Mouse (Mus musculus): ENCODE measurements around the gene Sphk1. TPM values are rescaled to one million over a fixed set of nuclear protein-coding genes. Genes with fewer than 3 reads are reported as not detected.

Sphk1 gene
- polyA plus RNA-seq, 1 experiment from 2014 or later, result 3.6 TPM

DNA sequence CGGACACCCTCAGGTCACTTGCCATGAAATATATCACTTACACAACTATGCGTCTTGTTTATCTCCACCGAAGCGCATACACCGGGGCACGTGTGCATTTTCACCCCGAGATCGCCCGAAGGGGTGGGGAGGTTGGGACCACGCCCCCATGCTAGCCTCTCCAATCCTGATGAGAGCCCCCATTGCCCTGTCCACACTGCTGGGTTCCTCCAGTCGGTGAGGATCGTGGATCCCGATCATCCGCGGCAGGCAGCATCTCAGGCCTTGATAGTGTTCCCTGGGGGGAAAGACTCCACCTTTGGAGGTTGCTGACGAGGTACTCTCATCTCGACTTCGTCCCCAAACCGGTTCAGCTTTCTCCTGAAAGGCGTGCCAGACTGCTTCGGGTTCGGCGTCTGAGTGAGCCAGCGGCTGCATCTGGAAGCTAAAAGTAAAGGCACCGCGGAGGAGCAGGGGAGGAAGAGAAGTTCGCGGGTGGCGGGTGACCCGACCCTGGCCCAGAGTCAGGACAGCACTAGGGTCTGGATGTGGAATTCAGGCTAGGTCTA, 1.6 kb downstream of the Sphk1 start:
- H3K27me3 ChIP-seq (ENCODE audit: control insufficient read depth, insufficient read depth, low read length), result peaks cover 31% of the 10 kb centered on the region
- peak overlapping the region; percentile 59 for H3K4me3 ChIP-seq (ENCODE audit: low read length)
- H3K4me1 ChIP-seq (ENCODE audit: control insufficient read depth, insufficient read depth, low read length), result peaks cover 19% of the 10 kb centered on the region
- H3K27ac ChIP-seq (ENCODE audit: low read length), result no peak overlapping the region
- no peaks in the 10 kb centered on the region for H3K36me3 ChIP-seq (ENCODE audit: control insufficient read depth, insufficient read depth)
- H3K9ac ChIP-seq (ENCODE audit: low read length), result peak overlapping the region; percentile 54
- WGBS, result under 1% methylated on average over 30 of the region's 30 CpGs
- ATAC-seq (replicated peaks; ENCODE audit: extremely low read depth, insufficient read depth, low FRiP score), result no peak
- H3K4me2 ChIP-seq (ENCODE audit: low read depth, low read length), result peak overlapping the region; percentile 98
- H3K9me3 ChIP-seq (replicated peaks; ENCODE audit: control insufficient read depth, low read length), result no peaks in the 10 kb centered on the region

DNA sequence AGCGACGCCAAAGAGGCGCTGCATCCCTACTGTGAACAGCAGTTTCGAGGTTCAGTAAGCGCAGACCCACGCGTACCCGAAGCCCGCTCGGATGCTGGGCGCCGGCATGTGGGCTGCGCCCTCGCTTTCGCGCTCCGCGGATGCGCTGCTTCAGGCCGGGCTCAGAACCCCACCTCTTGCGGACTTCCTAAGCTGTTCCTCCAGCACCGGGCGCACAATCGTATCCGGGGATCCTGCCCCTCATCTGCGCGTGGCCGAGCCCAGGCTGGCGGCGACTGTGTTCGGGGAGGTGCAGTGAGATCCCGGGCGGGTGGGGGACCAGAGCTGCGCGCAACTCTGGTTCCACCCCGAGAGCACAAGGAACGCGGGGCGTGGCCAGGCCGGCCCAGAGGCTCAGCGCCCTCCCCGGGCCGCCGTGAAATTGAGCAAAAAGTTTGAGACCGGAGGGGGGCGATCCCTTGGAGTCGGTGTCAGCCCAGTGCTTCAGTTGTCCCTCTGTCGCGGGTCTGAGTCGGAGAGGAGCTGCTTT, 2.1 kb downstream of the Sphk1 start:
- peaks cover 31% of the 10 kb centered on the region for H3K27me3 ChIP-seq (ENCODE audit: control insufficient read depth, insufficient read depth, low read length)
- no peak overlapping the region for H3K27ac ChIP-seq (ENCODE audit: low read length)
- under 1% methylated on average over 50 of the region's 50 CpGs for WGBS

DNA sequence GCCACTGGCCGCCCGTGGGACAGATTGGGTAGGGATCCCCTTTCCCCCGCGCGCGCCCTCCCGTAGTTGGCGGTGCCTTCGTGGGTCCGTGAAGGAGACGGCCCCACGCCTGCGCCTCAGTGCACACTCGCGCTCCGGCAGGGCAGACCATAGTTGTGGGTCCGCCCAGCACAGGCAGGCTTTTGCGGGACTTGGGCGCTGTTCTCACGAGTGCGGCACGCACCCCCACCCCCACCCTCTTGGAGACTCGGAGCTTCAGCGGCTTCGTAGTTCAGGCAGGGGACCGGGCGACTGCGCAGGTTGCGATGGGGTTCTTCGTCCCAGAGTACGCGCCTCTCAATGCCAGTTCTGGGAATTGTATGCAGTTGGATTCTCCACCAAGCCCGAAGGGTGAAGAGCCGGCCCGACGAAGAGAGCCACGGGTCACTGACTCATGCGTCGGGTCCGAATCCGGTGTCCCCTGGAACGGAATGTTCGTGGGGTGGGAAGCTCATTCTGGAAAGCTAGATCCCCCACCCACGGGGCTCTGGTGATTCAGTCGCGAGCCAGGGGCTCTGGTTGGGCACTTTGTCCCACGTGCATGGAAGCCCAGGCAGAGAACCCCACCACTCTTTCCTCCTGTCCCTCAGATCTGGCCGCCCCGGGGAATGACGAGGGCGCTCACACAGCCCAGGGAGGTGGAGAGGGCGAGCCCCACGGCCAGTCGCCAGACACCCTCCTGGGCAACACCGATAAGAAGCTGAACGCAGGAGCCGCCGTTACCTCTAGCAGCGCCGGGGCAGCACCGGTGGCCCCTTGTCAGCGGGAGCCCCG, 2.8 kb downstream of the Sphk1 start:
- WGBS, result under 1% methylated on average over 63 of the region's 63 CpGs
- 0 out of 2 replicates have a peak, but pooled peaks have one; percentile 15 for ATAC-seq (replicated peaks; ENCODE audit: extremely low read depth, insufficient read depth, low FRiP score)
- H3K27ac ChIP-seq (ENCODE audit: low read length), result 0 out of 2 replicates have a peak overlapping the region, but pooled peaks have one; percentile 16

More for the DNA sequence above, 2.1 kb downstream of the Sphk1 start:
- H3K9ac ChIP-seq (ENCODE audit: low read length), result peak overlapping the region; percentile 54
- H3K9me3 ChIP-seq (replicated peaks; ENCODE audit: control insufficient read depth, low read length), result no peaks in the 10 kb centered on the region
- peak; percentile 50 for ATAC-seq (replicated peaks; ENCODE audit: extremely low read depth, insufficient read depth, low FRiP score)
- H3K36me3 ChIP-seq (ENCODE audit: control insufficient read depth, insufficient read depth), result no peaks in the 10 kb centered on the region
- peak overlapping the region; percentile 98 for H3K4me2 ChIP-seq (ENCODE audit: low read depth, low read length)
- peak overlapping the region; percentile 59 for H3K4me3 ChIP-seq (ENCODE audit: low read length)
- H3K4me1 ChIP-seq (ENCODE audit: control insufficient read depth, insufficient read depth, low read length), result peaks cover 19% of the 10 kb centered on the region

DNA sequence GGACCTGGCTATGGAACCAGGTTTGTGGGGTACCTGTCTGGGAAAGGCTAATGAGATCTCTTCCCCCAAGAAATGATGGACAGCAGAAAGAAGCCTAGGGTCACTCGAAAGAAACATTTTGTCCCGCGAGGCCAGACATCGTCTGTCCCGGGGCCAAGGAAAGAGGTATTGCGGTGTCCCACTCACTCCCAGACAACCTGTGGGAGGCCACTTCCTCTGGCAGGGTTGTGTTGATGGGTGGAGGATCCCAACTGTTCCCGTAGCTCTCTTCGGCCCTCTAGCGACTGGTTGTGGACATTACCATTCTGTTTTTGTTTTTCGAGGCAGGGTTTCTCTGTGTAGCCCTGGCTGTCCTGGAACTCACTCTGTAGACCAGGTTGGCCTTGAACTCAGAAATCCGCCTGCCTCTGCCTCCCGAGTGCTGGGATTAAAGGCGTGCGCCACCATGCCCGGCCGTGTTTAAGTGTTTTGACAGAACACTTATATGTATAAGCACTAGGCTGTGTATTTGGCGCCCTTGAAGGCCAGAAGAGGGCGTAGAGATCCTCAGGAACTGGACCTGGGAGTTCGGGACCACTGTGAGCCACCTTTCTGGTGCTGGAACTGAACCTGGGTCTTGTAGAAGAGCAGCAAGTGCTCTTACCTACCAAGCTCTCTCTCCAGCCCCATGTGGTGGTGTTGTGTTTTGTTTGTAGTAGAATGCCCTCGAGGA, 3.6 kb downstream of the Sphk1 start:
- Histone ChIP-seq H3K4me1 (ENCODE audit: control insufficient read depth, insufficient read depth, low read length) (peaks cover 19% of the 10 kb centered on the region), H3K4me3 (ENCODE audit: low read length) (peak overlapping the region; percentile 59), H3K9ac (ENCODE audit: low read length) (peak overlapping the region; percentile 54; the same call in 1 of the 2 replicates), H3K9me3 (replicated peaks; ENCODE audit: control insufficient read depth, low read length) (no peaks in the 10 kb centered on the region), H3K36me3 (ENCODE audit: control insufficient read depth, insufficient read depth) (peaks cover 5% of the 10 kb centered on the region), H3K4me2 (ENCODE audit: low read depth, low read length) (peak overlapping the region; percentile 98), H3K27ac (ENCODE audit: low read length) (no peak overlapping the region), H3K27me3 (ENCODE audit: control insufficient read depth, insufficient read depth, low read length) (peaks cover 31% of the 10 kb centered on the region)
- ATAC-seq (replicated peaks; ENCODE audit: extremely low read depth, insufficient read depth, low FRiP score), result peak; percentile 56; the same call in 1 of the 2 replicates
- WGBS, result 17% methylated on average over 20 of the region's 20 CpGs

More for the DNA sequence above, 2.8 kb downstream of the Sphk1 start:
- Histone ChIP-seq H3K9me3 (replicated peaks; ENCODE audit: control insufficient read depth, low read length) (no peaks in the 10 kb centered on the region), H3K4me1 (ENCODE audit: control insufficient read depth, insufficient read depth, low read length) (peaks cover 19% of the 10 kb centered on the region), H3K9ac (ENCODE audit: low read length) (peak overlapping the region; percentile 54), H3K36me3 (ENCODE audit: control insufficient read depth, insufficient read depth) (peaks cover under 1% of the 10 kb centered on the region; the same call in 1 of the 2 replicates), H3K27me3 (ENCODE audit: control insufficient read depth, insufficient read depth, low read length) (peaks cover 31% of the 10 kb centered on the region), H3K4me3 (ENCODE audit: low read length) (peak overlapping the region; percentile 59), H3K4me2 (ENCODE audit: low read depth, low read length) (peak overlapping the region; percentile 98)

DNA sequence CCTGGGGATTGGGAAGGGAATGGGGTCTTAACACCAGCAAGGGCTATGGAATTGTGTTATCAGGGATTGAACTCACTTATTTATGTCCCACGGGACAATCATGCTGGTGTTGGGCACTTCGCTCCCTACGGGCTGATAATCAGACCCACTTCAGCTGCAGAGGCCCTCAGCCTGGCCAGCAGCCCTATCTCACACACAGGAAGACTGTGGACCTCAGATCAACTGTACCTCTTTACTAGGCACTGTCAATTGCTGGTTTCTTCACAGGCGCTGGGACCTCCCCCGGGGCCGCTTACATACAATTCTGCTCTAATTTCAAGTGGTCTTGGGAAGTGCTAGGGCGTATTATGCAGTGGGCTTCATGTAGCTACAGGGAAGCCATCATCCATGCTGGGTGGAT, 6.0 kb downstream of the Sphk1 start:
- H3K9ac ChIP-seq (ENCODE audit: low read length), result no peak overlapping the region

DNA sequence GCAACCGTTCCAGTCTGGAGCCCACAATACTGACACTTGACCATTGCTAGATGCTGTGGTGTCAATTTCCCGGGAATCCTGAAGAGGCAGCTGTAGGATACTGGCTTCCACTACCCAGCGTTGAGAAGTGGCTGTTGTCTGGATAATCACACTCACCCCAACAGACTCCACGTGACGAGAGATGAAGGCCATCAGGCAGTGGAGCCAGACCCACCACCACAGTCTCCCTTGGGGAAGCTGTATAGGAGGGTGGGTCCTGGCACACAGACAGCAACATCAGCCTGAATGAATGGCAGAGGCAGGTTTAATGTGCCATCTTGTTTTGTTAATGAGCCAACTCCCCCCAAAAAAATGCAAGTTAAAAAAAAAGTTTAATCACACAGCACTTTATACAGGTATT, 6.7 kb downstream of the Sphk1 start:
- no peak overlapping the region for H3K9ac ChIP-seq (ENCODE audit: low read length)
- peaks cover 11% of the 10 kb centered on the region for H3K4me1 ChIP-seq (ENCODE audit: control insufficient read depth, insufficient read depth, low read length)
- ATAC-seq (replicated peaks; ENCODE audit: extremely low read depth, insufficient read depth, low FRiP score), result no peak

More for the DNA sequence above, 6.0 kb downstream of the Sphk1 start:
- peaks cover 16% of the 10 kb centered on the region for H3K27me3 ChIP-seq (ENCODE audit: control insufficient read depth, insufficient read depth, low read length)
- no peak overlapping the region for H3K27ac ChIP-seq (ENCODE audit: low read length)
- H3K4me2 ChIP-seq (ENCODE audit: low read depth, low read length), result no peak overlapping the region
- no peaks in the 10 kb centered on the region for H3K9me3 ChIP-seq (replicated peaks; ENCODE audit: control insufficient read depth, low read length)
- WGBS, result 67% methylated on average over 7 of the region's 7 CpGs
- H3K4me3 ChIP-seq (ENCODE audit: low read length), result no peak overlapping the region
- H3K4me1 ChIP-seq (ENCODE audit: control insufficient read depth, insufficient read depth, low read length), result peaks cover 13% of the 10 kb centered on the region
- ATAC-seq (replicated peaks; ENCODE audit: extremely low read depth, insufficient read depth, low FRiP score), result no peak
- peaks cover 15% of the 10 kb centered on the region for H3K36me3 ChIP-seq (ENCODE audit: control insufficient read depth, insufficient read depth)

DNA sequence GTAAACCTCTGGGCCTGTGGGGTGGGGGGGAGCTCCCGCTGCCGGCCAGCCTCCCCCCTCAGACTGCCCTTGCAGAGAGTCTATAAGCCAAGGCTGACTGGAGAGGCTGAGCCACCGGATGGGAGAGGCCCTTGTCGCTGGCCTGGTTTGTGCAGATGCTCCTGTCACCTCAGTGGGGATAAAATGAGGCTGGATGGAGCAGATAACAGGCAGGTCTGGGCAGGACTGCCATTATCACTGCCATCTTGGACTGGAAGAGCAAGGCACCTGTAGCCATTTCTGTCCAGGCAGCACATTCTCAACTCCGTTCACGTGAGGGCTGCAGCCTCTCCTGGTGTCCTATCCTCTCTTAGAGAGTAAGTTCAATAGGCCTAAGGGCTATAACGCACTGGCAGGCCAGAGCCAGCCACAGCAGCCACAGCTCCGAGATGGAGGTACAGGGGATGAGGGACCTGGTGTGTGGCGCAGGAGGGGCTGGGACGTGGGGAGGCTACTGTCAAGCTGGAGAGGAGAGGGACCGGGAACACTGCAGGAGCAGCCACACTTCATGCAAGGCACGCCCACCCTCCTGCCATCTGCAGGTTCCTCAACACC, 7.5 kb downstream of the Sphk1 start:
- Histone ChIP-seq H3K27ac (ENCODE audit: low read length) (no peak overlapping the region), H3K4me1 (ENCODE audit: control insufficient read depth, insufficient read depth, low read length) (peaks cover 11% of the 10 kb centered on the region), H3K4me3 (ENCODE audit: low read length) (no peak overlapping the region), H3K9ac (ENCODE audit: low read length) (no peak overlapping the region), H3K9me3 (replicated peaks; ENCODE audit: control insufficient read depth, low read length) (no peaks in the 10 kb centered on the region), H3K36me3 (ENCODE audit: control insufficient read depth, insufficient read depth) (peaks cover 24% of the 10 kb centered on the region), H3K27me3 (ENCODE audit: control insufficient read depth, insufficient read depth, low read length) (peaks cover 8% of the 10 kb centered on the region), H3K4me2 (ENCODE audit: low read depth, low read length) (no peak overlapping the region)
- 81% methylated on average over 12 of the region's 12 CpGs for WGBS
- no peak for ATAC-seq (replicated peaks; ENCODE audit: extremely low read depth, insufficient read depth, low FRiP score)

More for the DNA sequence above, 6.7 kb downstream of the Sphk1 start:
- peaks cover 14% of the 10 kb centered on the region for H3K27me3 ChIP-seq (ENCODE audit: control insufficient read depth, insufficient read depth, low read length)
- WGBS, result 50% methylated on average over 5 of the region's 5 CpGs
- no peak overlapping the region for H3K27ac ChIP-seq (ENCODE audit: low read length)
- H3K4me2 ChIP-seq (ENCODE audit: low read depth, low read length), result no peak overlapping the region
- H3K4me3 ChIP-seq (ENCODE audit: low read length), result no peak overlapping the region
- H3K36me3 ChIP-seq (ENCODE audit: control insufficient read depth, insufficient read depth), result peaks cover 19% of the 10 kb centered on the region
- no peaks in the 10 kb centered on the region for H3K9me3 ChIP-seq (replicated peaks; ENCODE audit: control insufficient read depth, low read length)

DNA sequence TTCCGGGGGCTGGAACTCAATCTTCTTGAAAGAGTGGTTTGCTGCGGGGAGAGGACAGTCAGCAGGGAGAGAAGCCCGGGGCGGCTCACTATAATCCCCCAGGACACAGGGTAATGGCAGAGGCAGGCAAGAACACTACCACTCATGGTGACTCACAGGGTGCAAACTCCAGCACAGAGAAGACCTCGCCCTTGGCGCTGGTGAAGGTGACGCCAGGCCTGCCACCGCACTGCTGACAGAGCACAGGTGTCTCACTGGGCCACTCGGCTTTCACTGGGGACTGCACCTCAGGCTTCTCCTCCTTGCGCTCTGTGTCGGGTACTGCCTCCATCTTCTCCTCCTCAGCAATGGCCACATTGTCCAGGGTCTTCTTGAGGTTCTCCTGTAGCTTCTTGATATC, 10.5 kb downstream of the Sphk1 start:
- Histone ChIP-seq H3K9ac (ENCODE audit: low read length) (no peak overlapping the region), H3K27ac (ENCODE audit: low read length) (no peak overlapping the region), H3K9me3 (replicated peaks; ENCODE audit: control insufficient read depth, low read length) (no peaks in the 10 kb centered on the region), H3K4me2 (ENCODE audit: low read depth, low read length) (no peak overlapping the region), H3K4me3 (ENCODE audit: low read length) (no peak overlapping the region), H3K4me1 (ENCODE audit: control insufficient read depth, insufficient read depth, low read length) (peaks cover 4% of the 10 kb centered on the region), H3K27me3 (ENCODE audit: control insufficient read depth, insufficient read depth, low read length) (no peaks in the 10 kb centered on the region), H3K36me3 (ENCODE audit: control insufficient read depth, insufficient read depth) (peaks cover 45% of the 10 kb centered on the region)
- WGBS, result 89% methylated on average over 11 of the region's 11 CpGs
- no peak for ATAC-seq (replicated peaks; ENCODE audit: extremely low read depth, insufficient read depth, low FRiP score)
